Mouse (Mus musculus) myocyte (in vitro differentiated cells): ENCODE measurements at regions not wholly inside any gene's neighbourhood (a gene's known extent, or its start where the extent isn't known, plus 50 kb on each side); places are given as distances from the start of the nearest gene placed in this dataset.

Experiments used
- H3K27me3 ChIP-seq: one replicate; pipeline ENCODE4 v1.6.1; 2011; ENCODE audit not compliant: control insufficient read depth, insufficient read depth, insufficient read length
- H3K36me3 ChIP-seq: one replicate; pipeline ENCODE4 v1.6.1; 2011; ENCODE audit not compliant: control insufficient read depth, insufficient read depth
- H3K4me2 ChIP-seq: one replicate; pipeline ENCODE4 v1.6.1; 2011; ENCODE audit warnings: low read depth, control low read depth
- H3K4me3 ChIP-seq: one replicate; pipeline ENCODE4 v1.5.1; 2011; ENCODE audit warnings: mild to moderate bottlenecking, control low read depth, moderate library complexity
- H3K79me2 ChIP-seq: one replicate; pipeline ENCODE4 v1.6.1; 2011; ENCODE audit not compliant: control insufficient read depth, insufficient read depth
- H3ac ChIP-seq: one replicate; pipeline ENCODE4 v1.6.1; 2011; ENCODE audit not compliant: control insufficient read depth, insufficient read length
- MAX ChIP-seq: IDR thresholded peaks from one replicate; pipeline ENCODE4 v1.6.1; 2011; ENCODE audit warnings: low read depth, mild to moderate bottlenecking, control low read depth
- MYOD1 ChIP-seq, 3 experiments: IDR thresholded peaks; one replicate each; pipeline ENCODE4 v1.6.1; 2011; ENCODE audit warnings: control low read depth in 2 of 3, low read depth in 2 of 3, mild to moderate bottlenecking in 2 of 3, moderate library complexity in 1 of 3; ENCODE audit not compliant: insufficient read length in 2 of 3, control insufficient read depth in 1 of 3
- MYOG ChIP-seq, 3 experiments: IDR thresholded peaks; one replicate each; pipeline ENCODE4 v1.6.1; 2011; ENCODE audit warnings: control low read depth in 2 of 3, low read depth in 2 of 3, mild to moderate bottlenecking in 2 of 3; ENCODE audit not compliant: insufficient read length in 2 of 3, control insufficient read depth in 1 of 3, insufficient read depth in 1 of 3
- POLR2A ChIP-seq: IDR thresholded peaks from one replicate; pipeline ENCODE4 v1.6.1; 2011; ENCODE audit warnings: low read depth, mild to moderate bottlenecking, control low read depth, moderate library complexity; ENCODE audit not compliant: insufficient read length
- POLR2AphosphoS2 ChIP-seq: IDR thresholded peaks from one replicate; pipeline ENCODE4 v1.6.1; 2011; ENCODE audit warnings: low read depth, control low read depth; ENCODE audit not compliant: insufficient read length
- REST ChIP-seq: IDR thresholded peaks from one replicate; pipeline ENCODE4 v1.6.1; 2011; ENCODE audit warnings: mild to moderate bottlenecking, control low read depth, moderate library complexity; ENCODE audit not compliant: insufficient read depth, insufficient read length
- SRF ChIP-seq: IDR thresholded peaks from one replicate; pipeline ENCODE4 v1.6.1; 2011; ENCODE audit warnings: low read depth; ENCODE audit not compliant: control insufficient read depth, insufficient read length
- TCF12 ChIP-seq: IDR thresholded peaks from one replicate; pipeline ENCODE4 v1.6.1; 2011; ENCODE audit warnings: mild to moderate bottlenecking, control low read depth; ENCODE audit not compliant: poor library complexity, insufficient read depth, severe bottlenecking
- USF1 ChIP-seq: IDR thresholded peaks from one replicate; pipeline ENCODE4 v1.6.1; 2011; ENCODE audit warnings: low read depth, mild to moderate bottlenecking, control low read depth, moderate library complexity

GRCm38 (mm10) chr1:61576758-61577157, 61.9 kb upstream of the Pard3b start:
- Histone ChIP-seq H3K79me2 (no peaks in the 10 kb centered on the region), H3K4me3 (no peak overlapping the region), H3K27me3 (no peaks in the 10 kb centered on the region), H3K36me3 (no peaks in the 10 kb centered on the region), H3K4me2 (no peak overlapping the region), H3ac (no peak overlapping the region)
- TF ChIP-seq SRF (no peak), TCF12 (no peak), MYOG (IDR thresholded peaks at IDR 0.05; ENCODE audit: control insufficient read depth in 1 of 3, insufficient read depth in 1 of 3, insufficient read length in 2 of 3, low read depth in 2 of 3) (no peak), REST (no peak)

- TF ChIP-seq POLR2AphosphoS2 (no peak), USF1 (no peak), TCF12 (no peak), MYOG (IDR thresholded peaks at IDR 0.05; ENCODE audit: control insufficient read depth in 1 of 3, insufficient read depth in 1 of 3, insufficient read length in 2 of 3, low read depth in 2 of 3) (no peak), POLR2A (no peak), MAX (no peak), SRF (no peak), MYOD1 (IDR thresholded peaks at IDR 0.05; ENCODE audit: control insufficient read depth in 1 of 3, insufficient read length in 2 of 3, low read depth in 2 of 3) (no peak)
- no peaks in the 10 kb centered on the region for H3K36me3 ChIP-seq
- H3K4me2 ChIP-seq: no peak overlapping the region
- H3ac ChIP-seq: no peak overlapping the region
- no peaks in the 10 kb centered on the region for H3K27me3 ChIP-seq
- H3K4me3 ChIP-seq: no peak overlapping the region
- no peaks in the 10 kb centered on the region for H3K79me2 ChIP-seq
Observed at GRCm38 (mm10) chr1:61587251-61587650, 51.4 kb upstream of the Pard3b start.
